ENCODE assay signal across 8 mouse cellular contexts in the genomic region with DNA sequence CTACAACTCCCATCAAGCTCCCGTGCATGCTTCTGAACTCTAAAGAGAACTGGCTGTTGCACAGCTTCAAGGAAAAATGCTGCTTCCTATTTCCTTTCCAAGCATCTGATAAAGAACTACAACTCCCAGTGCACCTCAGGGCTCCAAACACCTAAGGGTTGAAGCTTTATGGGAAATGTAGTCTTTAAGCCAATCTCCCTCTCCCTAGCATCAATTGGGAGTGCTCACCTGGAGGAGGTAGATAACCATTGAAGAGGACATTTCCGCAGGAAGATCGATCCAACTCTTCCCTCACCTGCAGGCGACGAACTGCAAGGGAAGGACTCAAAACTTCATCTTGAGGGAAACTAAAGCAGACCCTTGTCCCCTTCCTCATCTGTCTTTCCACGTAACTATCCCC. TPM values are rescaled to one million over a fixed set of nuclear protein-coding genes. Genes with fewer than 3 reads are reported as not detected.
DNase-seq lines count a peak whose midpoint lies in the region; ATAC-seq and TF ChIP-seq lines count a peak whose summit lies in the region.

No protein-coding gene starts in this region.

- H3K27me3 ChIP-seq in lung, postnatal 0 days (replicated peaks; ENCODE audit: insufficient read depth, low read length) = no peaks in the 10 kb centered on the region
- H3K27me3 ChIP-seq in forebrain, embryonic 15.5 days = peaks cover 24% of the 10 kb centered on the region
- peaks cover 10% of the 10 kb centered on the region; the same call in 1 of the 2 replicates for H3K27me3 ChIP-seq in kidney, embryonic 15.5 days
- H3K27me3 ChIP-seq in midbrain, postnatal 0 days (ENCODE audit: insufficient read depth, low read length) = peaks cover 8% of the 10 kb centered on the region; the same call in 1 of the 2 replicates

- TF ChIP-seq EP300 in lung, postnatal 0 days (IDR thresholded peaks at IDR 0.05) = no peak

- ATAC-seq in lung, postnatal 0 days = peak; percentile 33; the same call in 1 of the 2 replicates
- peak; percentile 38; the same call in 1 of the 2 replicates for ATAC-seq in forebrain, embryonic 15.5 days (replicated peaks)
- ATAC-seq in kidney, embryonic 15.5 days (replicated peaks; ENCODE audit: low FRiP score) = no peak; the same call in 1 of the 2 replicates
- peak; percentile 41; the same call in 1 of the 2 replicates for ATAC-seq in midbrain, postnatal 0 days (ENCODE audit: low FRiP score)

- DNase-seq in lung, postnatal 0 days (ENCODE audit: low spot score) = peak; percentile 91
- DNase-seq in lung, postnatal 25 days (ENCODE audit: low spot score) = no peak
- peak; percentile 88 for DNase-seq in midbrain, postnatal 0 days (ENCODE audit: low spot score)
- DNase-seq in testis, postnatal 14 days (ENCODE audit: low spot score) = no peak
- no peak for DNase-seq in testis, postnatal 10 days (ENCODE audit: low spot score)
- no peak for DNase-seq in cerebellum, postnatal 36 days

- H3K9me3 ChIP-seq in lung, postnatal 0 days (ENCODE audit: low read length) = no peaks in the 10 kb centered on the region
- H3K9me3 ChIP-seq in forebrain, embryonic 15.5 days = no peaks in the 10 kb centered on the region
- no peaks in the 10 kb centered on the region for H3K9me3 ChIP-seq in kidney, embryonic 15.5 days (replicated peaks)
- H3K9me3 ChIP-seq in midbrain, postnatal 0 days (ENCODE audit: low read length) = no peaks in the 10 kb centered on the region

- H3K4me2 ChIP-seq in lung, postnatal 0 days (replicated peaks; ENCODE audit: low read depth, low read length) = no peak overlapping the region
- H3K4me2 ChIP-seq in forebrain, embryonic 15.5 days (replicated peaks) = peak overlapping the region; percentile 52
- H3K4me2 ChIP-seq in kidney, embryonic 15.5 days = peak overlapping the region; percentile 80
- H3K4me2 ChIP-seq in midbrain, postnatal 0 days (ENCODE audit: low read depth, low read length, poor library complexity, severe bottlenecking) = peak overlapping the region; percentile 74

- peaks cover 13% of the 10 kb centered on the region; the same call in 1 of the 2 replicates for H3K4me1 ChIP-seq in lung, postnatal 0 days (ENCODE audit: insufficient read depth, low read depth, low read length)
- peaks cover 31% of the 10 kb centered on the region for H3K4me1 ChIP-seq in forebrain, embryonic 15.5 days
- peaks cover 35% of the 10 kb centered on the region for H3K4me1 ChIP-seq in kidney, embryonic 15.5 days
- H3K4me1 ChIP-seq in midbrain, postnatal 0 days (ENCODE audit: insufficient read depth, low read length) = peaks cover 4% of the 10 kb centered on the region; the same call in 1 of the 2 replicates

- H3K9ac ChIP-seq in lung, postnatal 0 days (replicated peaks; ENCODE audit: low read depth) = no peak overlapping the region
- peak overlapping the region; percentile 65 for H3K9ac ChIP-seq in forebrain, embryonic 15.5 days (replicated peaks)
- H3K9ac ChIP-seq in kidney, embryonic 15.5 days = no peak overlapping the region
- H3K9ac ChIP-seq in midbrain, postnatal 0 days (replicated peaks; ENCODE audit: low read length, poor library complexity, severe bottlenecking) = no peak overlapping the region

- no peak overlapping the region for H3K27ac ChIP-seq in lung, postnatal 0 days (ENCODE audit: low read length)
- H3K27ac ChIP-seq in forebrain, embryonic 15.5 days (replicated peaks) = no peak overlapping the region
- no peak overlapping the region for H3K27ac ChIP-seq in kidney, embryonic 15.5 days
- no peak overlapping the region for H3K27ac ChIP-seq in midbrain, postnatal 0 days (ENCODE audit: low read depth, low read length)

- H3K4me3 ChIP-seq in lung, postnatal 0 days (ENCODE audit: low read depth, low read length) = no peak overlapping the region
- peak overlapping the region; percentile 82 for H3K4me3 ChIP-seq in forebrain, embryonic 15.5 days
- H3K4me3 ChIP-seq in kidney, embryonic 15.5 days (replicated peaks) = peak overlapping the region; percentile 79
- peak overlapping the region; percentile 58 for H3K4me3 ChIP-seq in midbrain, postnatal 0 days (ENCODE audit: low read depth, low read length)

- WGBS in lung, postnatal 0 days = 27% methylated on average over 6 of the region's 6 CpGs
- 27% methylated on average over 6 of the region's 6 CpGs for WGBS in forebrain, embryonic 15.5 days
- 20% methylated on average over 6 of the region's 6 CpGs for WGBS in kidney, embryonic 15.5 days
- WGBS in midbrain, postnatal 0 days = 32% methylated on average over 6 of the region's 6 CpGs

- no peak for TF ChIP-seq CTCF in lung, postnatal 0 days (IDR thresholded peaks at IDR 0.05)
- no peak for TF ChIP-seq CTCF in midbrain, postnatal 0 days (IDR thresholded peaks at IDR 0.05)

- H3K36me3 ChIP-seq in lung, postnatal 0 days (ENCODE audit: insufficient read depth, low read length) = peaks cover 10% of the 10 kb centered on the region; the same call in 1 of the 2 replicates
- peaks cover 29% of the 10 kb centered on the region for H3K36me3 ChIP-seq in forebrain, embryonic 15.5 days
- H3K36me3 ChIP-seq in kidney, embryonic 15.5 days = peaks cover 37% of the 10 kb centered on the region
- H3K36me3 ChIP-seq in midbrain, postnatal 0 days (ENCODE audit: insufficient read depth, low read length) = peaks cover 9% of the 10 kb centered on the region

RNA-seq across cellular contexts. Expression of a gene that starts 1.7 kb away (rescaled TPM):
- 31.1 and 31.2 TPM in 2 replicates for polyA plus RNA-seq in lung, postnatal 0 days (2015; fragmentation: Nextera tagmentation; extraction: Ambion mirVana)
- 90.2 and 91.5 TPM in 2 replicates for polyA plus RNA-seq in forebrain, embryonic 15.5 days (2015; fragmentation: Nextera tagmentation; extraction: Ambion mirVana)
- 43.6 and 53.1 TPM in 2 replicates for polyA plus RNA-seq in kidney, embryonic 15.5 days (2015; fragmentation: Nextera tagmentation; extraction: Ambion mirVana)
- 36.3 and 42.7 TPM in 2 replicates for total RNA-seq in midbrain, postnatal 0 days (2014; rRNA removed)
- polyA plus RNA-seq in midbrain, postnatal 0 days (2015; fragmentation: Nextera tagmentation; extraction: Ambion mirVana) = 24.1 and 25.1 TPM in 2 replicates

RNA-seq across cellular contexts. Expression of a gene that starts 3.1 kb away (rescaled TPM):
- polyA plus RNA-seq in lung, postnatal 0 days (2015; fragmentation: Nextera tagmentation; extraction: Ambion mirVana) = not detected in 2 replicates
- polyA plus RNA-seq in forebrain, embryonic 15.5 days (2015; fragmentation: Nextera tagmentation; extraction: Ambion mirVana) = 0.46 TPM in 1 of 2 replicates, not detected in the other
- 1.9 TPM in 1 of 2 replicates, not detected in the other for polyA plus RNA-seq in kidney, embryonic 15.5 days (2015; fragmentation: Nextera tagmentation; extraction: Ambion mirVana)
- not detected in 2 replicates for total RNA-seq in midbrain, postnatal 0 days (2014; rRNA removed)
- polyA plus RNA-seq in midbrain, postnatal 0 days (2015; fragmentation: Nextera tagmentation; extraction: Ambion mirVana) = not detected in 2 replicates

RNA-seq across cellular contexts. Expression of a gene that starts 16.7 kb away (rescaled TPM):
- polyA plus RNA-seq in lung, postnatal 0 days (2015; fragmentation: Nextera tagmentation; extraction: Ambion mirVana) = 99.9 and 103 TPM in 2 replicates
- 13.3 and 15.0 TPM in 2 replicates for polyA plus RNA-seq in forebrain, embryonic 15.5 days (2015; fragmentation: Nextera tagmentation; extraction: Ambion mirVana)
- 31.0 and 41.7 TPM in 2 replicates for polyA plus RNA-seq in kidney, embryonic 15.5 days (2015; fragmentation: Nextera tagmentation; extraction: Ambion mirVana)
- total RNA-seq in midbrain, postnatal 0 days (2014; rRNA removed) = 25.3 and 44.3 TPM in 2 replicates
- polyA plus RNA-seq in midbrain, postnatal 0 days (2015; fragmentation: Nextera tagmentation; extraction: Ambion mirVana) = 13.6 and 16.0 TPM in 2 replicates

Comparison
In these comparisons a context has a peak if more than half of its experiments do, and no peak if none do; other contexts are left out.
1. DNase-seq: peak in lung, postnatal 0 days (single experiment) and midbrain, postnatal 0 days (single experiment); none in lung, postnatal 25 days (single experiment), testis, postnatal 14 days (single experiment), testis, postnatal 10 days (single experiment) and cerebellum, postnatal 36 days (0 of 2).